Mouse (Mus musculus): ENCODE data around the gene Muc15. TPM values are rescaled to one million over a fixed set of nuclear protein-coding genes. Genes with fewer than 3 reads are reported as not detected.

Gene Muc15
- polyA plus RNA-seq (2015; fragmentation: Nextera tagmentation; extraction: Ambion mirVana), result 0.07 TPM in 1 of 2 replicates, not detected in the other

GRCm38 (mm10) chr2:110721290-110721753, at the start of gene Muc15:
Gene Muc15, plus strand, starts transcription at chr2:110721340.

Other genes starting within 250 kb of the Muc15 start
- gene Slc5a12, start 124.0 kb upstream of the Muc15 start, polyA plus RNA-seq (2015; fragmentation: Nextera tagmentation; extraction: Ambion mirVana), result 0.11 TPM in 1 of 2 replicates, not detected in the other
- 0.09 and 0.28 TPM in 2 replicates for gene Ano3, start 229.6 kb downstream of the Muc15 start, polyA plus RNA-seq (2015; fragmentation: Nextera tagmentation; extraction: Ambion mirVana)